In genomic region chr5:23577847-23578246, GRCm38 (mm10) we compare ENCODE assay signal across 17 mouse cellular contexts.
DNase-seq lines count a peak whose midpoint lies in the region; ATAC-seq and TF ChIP-seq lines count a peak whose summit lies in the region.
"Had no signal": no experiment of that assay in that cellular context is flagged by ENCODE, and none has a peak within 500 bp of the region (broad histone marks: within the 10 kb centered on the region; RNA-seq: fewer than 3 reads in every experiment).

No protein-coding gene starts in this region.

- intact Hi-C loops in heart, postnatal 36 days (cut with DNase I) = no loop called here

- H3K27ac ChIP-seq in neural tube, embryonic 11.5 days (ENCODE audit: low read depth, low read length) = peak overlapping the region; percentile 66; the same call in 1 of the 2 replicates
- peak overlapping the region; percentile 74 for H3K27ac ChIP-seq in hindbrain, embryonic 12.5 days
- H3K27ac ChIP-seq in midbrain, embryonic 12.5 days (replicated peaks) = peak overlapping the region; percentile 80
- H3K27ac ChIP-seq in thymus, adult 2 months (ENCODE audit: control insufficient read depth, insufficient read depth, low read length) = no peak overlapping the region
- H3K27ac ChIP-seq: liver, embryonic 13.5 days had no signal

- H3K9me3 ChIP-seq in neural tube, embryonic 11.5 days (ENCODE audit: control insufficient read depth, low read length) = no peaks in the 10 kb centered on the region
- no peaks in the 10 kb centered on the region; the same call in 1 of the 2 replicates for H3K9me3 ChIP-seq in hindbrain, embryonic 12.5 days (replicated peaks)
- no peaks in the 10 kb centered on the region for H3K9me3 ChIP-seq in midbrain, embryonic 12.5 days
- H3K9me3 ChIP-seq: embryonic facial prominence, embryonic 12.5 days; liver, embryonic 13.5 days had no signal

- no peak overlapping the region for H3K4me3 ChIP-seq in neural tube, embryonic 11.5 days (ENCODE audit: low read depth, low read length)
- no peak overlapping the region for H3K4me3 ChIP-seq in hindbrain, embryonic 12.5 days
- H3K4me3 ChIP-seq in midbrain, embryonic 12.5 days = no peak overlapping the region
- no peak overlapping the region for H3K4me3 ChIP-seq in thymus, adult 2 months (ENCODE audit: control insufficient read depth, insufficient read depth, low read length)
- H3K4me3 ChIP-seq: embryonic facial prominence, embryonic 12.5 days; liver, embryonic 13.5 days had no signal

- no peak overlapping the region for H3K9ac ChIP-seq in neural tube, embryonic 11.5 days (ENCODE audit: low read length)
- no peak overlapping the region for H3K9ac ChIP-seq in hindbrain, embryonic 12.5 days
- no peak overlapping the region; the same call in 1 of the 2 replicates for H3K9ac ChIP-seq in midbrain, embryonic 12.5 days (replicated peaks)
- H3K9ac ChIP-seq: embryonic facial prominence, embryonic 12.5 days; liver, embryonic 13.5 days had no signal

- no peaks in the 10 kb centered on the region for H3K27me3 ChIP-seq in neural tube, embryonic 11.5 days (ENCODE audit: control insufficient read depth, insufficient read depth, low read length)
- no peaks in the 10 kb centered on the region for H3K27me3 ChIP-seq in hindbrain, embryonic 12.5 days
- H3K27me3 ChIP-seq in midbrain, embryonic 12.5 days = no peaks in the 10 kb centered on the region
- no peaks in the 10 kb centered on the region for H3K27me3 ChIP-seq in thymus, adult 2 months (ENCODE audit: control insufficient read depth, insufficient read depth, low read length)
- H3K27me3 ChIP-seq: embryonic facial prominence, embryonic 12.5 days; liver, embryonic 13.5 days had no signal

- H3K4me2 ChIP-seq in neural tube, embryonic 11.5 days (ENCODE audit: low read depth) = no peak overlapping the region
- H3K4me2 ChIP-seq in hindbrain, embryonic 12.5 days (replicated peaks) = no peak overlapping the region
- no peak overlapping the region for H3K4me2 ChIP-seq in midbrain, embryonic 12.5 days (replicated peaks)
- H3K4me2 ChIP-seq: embryonic facial prominence, embryonic 12.5 days; liver, embryonic 13.5 days had no signal

- no peaks in the 10 kb centered on the region for H3K36me3 ChIP-seq in neural tube, embryonic 11.5 days (ENCODE audit: control insufficient read depth, insufficient read depth, low read length)
- H3K36me3 ChIP-seq in hindbrain, embryonic 12.5 days = 0 out of 2 replicates have a peak, but pooled peaks cover 3% of the 10 kb centered on the region
- no peaks in the 10 kb centered on the region for H3K36me3 ChIP-seq in midbrain, embryonic 12.5 days
- no peaks in the 10 kb centered on the region for H3K36me3 ChIP-seq in thymus, adult 2 months (ENCODE audit: control insufficient read depth, insufficient read depth, low read length)
- H3K36me3 ChIP-seq: embryonic facial prominence, embryonic 12.5 days; liver, embryonic 13.5 days had no signal

- peak; percentile 67; the same call in 1 of the 2 replicates for ATAC-seq in neural tube, embryonic 11.5 days (ENCODE audit: insufficient read depth, low FRiP score, low TSS enrichment)
- ATAC-seq in hindbrain, embryonic 12.5 days (ENCODE audit: low FRiP score) = peak; percentile 59
- ATAC-seq in midbrain, embryonic 12.5 days (ENCODE audit: low FRiP score, low read depth) = peak; percentile 66; the same call in 1 of the 2 replicates

- H3K4me1 ChIP-seq in neural tube, embryonic 11.5 days (ENCODE audit: control insufficient read depth, insufficient read depth, low read length) = peaks cover 8% of the 10 kb centered on the region; the same call in 1 of the 2 replicates
- peaks cover 17% of the 10 kb centered on the region for H3K4me1 ChIP-seq in hindbrain, embryonic 12.5 days
- H3K4me1 ChIP-seq in midbrain, embryonic 12.5 days = peaks cover 21% of the 10 kb centered on the region
- H3K4me1 ChIP-seq in thymus, adult 2 months (replicated peaks; ENCODE audit: control insufficient read depth, insufficient read depth, low read length) = no peaks in the 10 kb centered on the region

- WGBS in neural tube, embryonic 11.5 days = 49% methylated on average over 4 of the region's 4 CpGs
- WGBS in hindbrain, embryonic 12.5 days = 28% methylated on average over 4 of the region's 4 CpGs
- WGBS in midbrain, embryonic 12.5 days = 32% methylated on average over 4 of the region's 4 CpGs
- WGBS in thymus, adult 2 months = 70% methylated on average over 4 of the region's 4 CpGs

- TF ChIP-seq POLR2A in thymus, adult 2 months (IDR thresholded peaks at IDR 0.05; ENCODE audit: control insufficient read depth, extremely low read depth, insufficient read depth, low read length, poor library complexity) = no peak

- DNase-seq in neural tube, embryonic 11.5 days (ENCODE audit: low spot score) = peak; percentile 30
- DNase-seq in neural tube, embryonic 10.5 days (ENCODE audit: extremely low spot score, low spot score) = no peak
- DNase-seq in retina, postnatal 1 day = peak; percentile 49
- no peak for DNase-seq in heart, postnatal 36 days
- no peak for DNase-seq in thymus, adult 2 months
- no peak for DNase-seq in cerebellum, postnatal 4 days (ENCODE audit: low spot score in 2 of 2)
- DNase-seq: adrenal gland, postnatal 25 days; cerebellum, adult 11 months; heart, adult 18-20 months; heart, postnatal 14 days; kidney, postnatal 14 days; liver, embryonic 13.5 days; lung, postnatal 36 days; right cerebral cortex, postnatal 4 days had no signal

- TF ChIP-seq CTCF in thymus, adult 2 months (IDR thresholded peaks at IDR 0.05; ENCODE audit: borderline replicate concordance, control insufficient read depth, extremely low read depth, insufficient read depth, low read length, poor library complexity) = no peak

Comparison
In these comparisons a context has a peak if more than half of its experiments do, and no peak if none do; other contexts are left out.
1. DNase-seq: peak in neural tube, embryonic 11.5 days (single experiment) and retina, postnatal 1 day (single experiment); none in neural tube, embryonic 10.5 days (single experiment), heart, postnatal 36 days (0 of 2), thymus, adult 2 months (single experiment) and cerebellum, postnatal 4 days (0 of 2).
2. Peak in every context shown above with its lines, with median percentiles within 50 percentile points of each other: ATAC-seq.